Mouse (Mus musculus) thymus, adult 18-20 months (tissue): Measurements from ENCODE around the gene Catsperg1.
"Not testable (repeated sequence)": the region's sequence is repeated elsewhere in the genome, so short reads cannot be mapped to it uniquely, and the experiment has no call there.

ENCODE experiments used
- DNase-seq, 2 experiments: peaks; one replicate each; pipeline ENCODE4 v3.0.0; 2022; ENCODE audit warnings: mixed read lengths in 2 of 2

The Catsperg1 gene

DNA sequence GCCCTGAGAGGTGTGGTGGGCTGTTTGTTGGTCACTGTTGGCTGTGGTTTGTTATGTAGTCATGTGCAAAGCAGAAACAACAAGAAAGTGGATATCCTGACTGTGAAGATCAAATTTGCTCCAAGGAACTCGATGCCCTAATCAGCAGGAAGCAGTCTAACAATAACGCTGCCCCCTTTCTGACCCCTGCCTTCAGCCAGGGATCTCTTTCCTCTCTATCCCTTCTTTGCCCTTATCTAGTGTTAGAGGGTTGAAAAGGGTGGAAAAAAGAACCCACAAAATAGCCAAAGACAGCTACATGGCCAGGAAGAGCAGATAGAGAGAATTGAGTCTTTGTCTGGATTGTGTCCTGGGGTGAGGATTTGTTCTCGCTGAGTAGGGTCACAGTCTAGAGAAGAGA, 16.7 kb upstream of the Catsperg1 start:
- DNase-seq, result no peak

- no peak for DNase-seq
Measured at GRCm38 (mm10) chr7:29228202-29228601, 14.4 kb upstream of the Catsperg1 start.

DNA sequence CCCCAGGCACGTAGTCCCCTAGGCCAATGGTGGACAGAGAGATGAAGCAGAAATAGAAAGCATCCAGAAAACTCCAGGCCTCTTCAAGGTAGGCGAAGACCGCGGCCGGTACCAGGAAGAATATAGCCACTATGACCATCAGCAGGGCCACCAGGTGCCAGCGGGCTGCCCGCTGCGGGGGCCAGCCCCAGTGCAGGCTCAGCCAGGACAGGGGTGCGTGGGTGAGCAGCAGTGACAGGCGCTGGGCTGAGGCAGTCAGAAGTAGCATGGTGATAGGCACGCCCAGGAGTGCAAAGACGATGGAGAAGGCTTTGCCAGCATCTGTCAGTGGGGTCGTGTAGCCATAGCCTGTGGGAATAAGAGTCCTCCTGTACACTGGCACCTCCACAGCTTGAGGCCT, 11.7 kb upstream of the Catsperg1 start:
- no peak for DNase-seq

- DNase-seq, result no peak
Measured at GRCm38 (mm10) chr7:29224756-29225394, 11.0 kb upstream of the Catsperg1 start.

DNA sequence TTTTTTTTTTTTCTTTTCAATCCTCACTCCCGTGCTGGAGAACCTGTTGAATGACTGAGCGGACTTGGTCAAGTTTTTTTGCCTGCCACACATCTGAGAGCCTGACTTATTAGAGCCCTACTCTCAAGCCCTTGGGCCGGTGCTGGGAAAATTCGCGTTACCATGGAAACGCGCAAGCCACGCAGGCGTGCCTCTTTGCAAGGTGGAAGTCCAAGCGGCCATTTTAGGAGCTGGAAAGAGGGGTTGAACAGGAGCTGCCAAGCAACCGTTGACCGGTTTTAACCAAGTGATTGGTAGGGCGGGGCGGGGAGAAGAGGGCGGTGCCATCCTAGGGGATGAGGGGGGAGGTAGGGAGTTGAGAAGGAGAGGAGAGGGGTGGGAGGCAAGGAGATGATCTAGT, 1.0 kb upstream of the Catsperg1 start:
- no peak for DNase-seq

DNA sequence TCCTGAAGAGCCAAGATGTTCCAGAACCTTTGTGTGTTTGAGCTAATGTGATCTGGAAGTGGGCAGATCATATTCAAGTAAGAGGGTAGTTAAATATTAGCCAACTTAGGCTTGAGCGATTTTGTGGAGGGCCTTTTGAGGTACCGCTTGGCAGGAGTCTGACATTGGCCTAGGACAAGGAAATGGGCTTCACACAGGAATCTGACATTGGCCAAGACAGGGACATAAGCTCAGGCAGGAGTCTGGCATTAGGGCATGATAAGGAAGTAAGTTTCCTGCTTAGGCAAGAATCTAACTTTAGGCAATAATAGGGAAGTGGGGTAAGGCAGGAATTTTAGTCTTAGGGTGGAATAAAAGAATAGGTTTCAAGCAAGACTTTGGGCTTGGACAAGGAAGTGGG, 401 bp upstream of the Catsperg1 start:
- no peak for DNase-seq

DNA sequence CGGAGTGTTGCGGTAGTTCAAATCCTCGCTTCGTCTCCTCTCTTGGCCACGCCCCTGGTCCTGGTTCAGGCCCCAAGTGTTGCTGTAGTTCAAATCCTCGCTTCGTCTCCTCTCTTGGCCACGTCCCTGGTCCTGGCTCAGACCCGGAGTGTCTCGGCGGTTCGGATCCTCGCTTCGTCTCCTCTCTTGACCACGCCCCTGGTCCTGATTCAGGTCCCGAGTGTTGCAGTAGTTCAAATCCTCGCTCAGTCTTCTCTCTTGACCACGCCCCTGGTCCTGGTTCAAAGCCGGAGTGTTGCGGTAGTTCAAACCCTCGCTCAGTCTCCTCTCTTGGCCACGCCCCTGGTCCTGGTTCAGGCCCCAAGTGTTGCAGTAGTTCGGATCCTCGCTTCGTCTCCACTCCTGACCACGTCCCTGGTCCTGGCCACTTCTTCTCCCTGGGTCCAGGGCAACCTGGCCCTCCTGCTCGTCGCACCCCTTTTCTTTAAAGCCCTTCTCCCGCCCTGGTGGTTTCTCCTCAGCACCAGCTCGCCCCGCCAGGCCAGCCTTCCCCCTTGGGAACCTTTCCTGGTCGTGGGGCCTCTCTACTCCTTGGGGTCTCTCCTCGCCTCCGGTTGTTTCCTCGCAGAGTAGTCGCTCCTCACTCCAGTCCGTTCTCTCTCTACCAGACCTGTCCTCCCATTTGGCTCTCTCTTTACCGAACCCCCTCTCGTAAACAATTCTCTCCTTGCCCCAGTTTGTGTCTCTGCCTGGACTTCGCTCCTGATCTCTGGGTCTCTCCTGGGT, 867 bp downstream of the Catsperg1 start:
- DNase-seq, result not testable (repeated sequence)

DNA sequence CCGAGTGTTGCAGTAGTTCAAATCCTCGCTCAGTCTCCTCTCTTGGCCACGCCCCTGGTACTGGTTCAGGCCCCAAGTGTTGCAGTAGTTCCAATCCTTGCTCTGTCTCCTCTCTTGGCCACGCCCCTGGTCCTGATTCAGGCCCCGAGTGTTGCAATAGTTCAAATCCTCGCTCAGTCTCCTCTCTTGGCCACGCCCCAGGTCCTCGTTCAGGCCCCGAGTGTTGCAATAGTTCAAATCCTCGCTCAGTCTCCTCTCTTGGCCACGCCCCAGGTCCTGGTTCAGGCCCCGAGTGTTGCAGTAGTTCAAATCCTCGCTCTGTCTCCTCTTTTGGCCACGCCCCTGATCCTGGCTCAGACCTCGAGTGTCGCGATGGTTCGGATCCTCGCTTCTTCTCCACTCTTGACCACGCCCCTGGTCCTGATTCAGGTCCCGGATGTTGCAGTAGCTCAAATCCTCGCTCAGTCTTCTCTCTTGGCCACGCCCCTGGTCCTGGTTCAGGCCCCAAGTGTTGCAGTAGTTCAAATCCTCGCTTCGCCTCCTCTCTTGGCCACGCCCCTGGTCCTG, 1.6 kb downstream of the Catsperg1 start:
- DNase-seq, result no peak

DNA sequence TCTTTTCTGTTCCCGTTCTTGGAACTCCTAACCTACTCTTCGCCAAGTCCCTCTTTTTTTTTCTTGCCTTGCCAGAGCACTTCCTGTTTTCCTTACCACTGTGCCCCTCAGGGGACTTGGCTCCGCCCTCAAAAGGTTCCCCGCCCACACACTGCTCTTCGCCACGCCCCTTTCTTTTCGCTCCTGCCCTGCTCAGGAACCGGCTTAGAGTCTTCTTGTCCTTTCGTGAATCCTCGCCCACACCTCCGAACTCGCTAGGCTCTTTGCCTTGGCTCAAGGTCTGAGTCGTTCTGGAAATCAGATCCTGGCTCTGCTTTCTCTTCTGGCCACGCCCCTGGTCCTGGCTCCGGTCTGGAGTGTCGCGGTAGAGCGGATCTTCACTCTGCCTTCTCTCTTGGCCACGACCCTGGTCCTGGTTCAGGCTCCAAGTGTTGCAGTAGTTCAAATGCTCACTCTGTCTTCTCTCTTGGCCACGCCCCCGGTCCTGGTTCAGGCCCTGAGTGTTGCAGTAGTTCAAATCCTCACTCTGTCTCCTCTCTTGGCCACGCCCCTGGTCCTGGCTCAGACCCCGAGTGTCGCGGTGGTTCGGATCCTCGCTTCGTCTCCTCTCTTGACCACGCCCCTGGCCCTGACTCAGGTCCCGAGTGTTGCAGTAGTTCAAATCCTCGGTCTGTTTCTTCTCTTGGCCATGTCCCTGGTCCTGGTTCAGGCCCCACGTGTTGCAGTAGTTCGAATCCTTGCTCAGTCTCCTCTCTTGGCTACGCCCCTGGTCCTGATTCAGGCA, 2.2 kb downstream of the Catsperg1 start:
- peak; percentile 72 to 84 for DNase-seq

GRCm38 (mm10) chr7:29211013-29211412, 2.8 kb downstream of the Catsperg1 start:
- DNase-seq, result not testable (repeated sequence)

- no peak for DNase-seq
Measured at GRCm38 (mm10) chr7:29202577-29202976, 11.3 kb downstream of the Catsperg1 start.

DNA sequence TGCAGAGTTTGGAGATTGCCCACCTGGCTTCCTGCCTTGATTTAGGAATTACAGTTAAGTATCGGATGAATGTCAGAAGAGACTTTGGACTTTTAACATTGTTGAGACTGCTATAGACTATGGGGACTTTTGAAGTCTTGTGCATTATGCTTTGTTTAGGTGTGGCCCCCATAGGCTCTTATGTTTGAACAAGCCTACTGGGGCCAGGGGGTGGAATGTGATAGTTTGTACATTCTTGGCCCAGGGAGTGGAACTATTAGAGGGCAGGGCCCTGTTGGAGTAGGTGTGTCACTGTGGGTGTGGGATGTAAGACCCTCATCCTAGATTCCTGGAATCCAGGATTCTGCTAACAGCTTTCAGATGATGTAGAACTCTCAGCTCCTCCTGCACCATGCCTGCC, 19.6 kb downstream of the Catsperg1 start:
- not testable (repeated sequence) for DNase-seq

DNA sequence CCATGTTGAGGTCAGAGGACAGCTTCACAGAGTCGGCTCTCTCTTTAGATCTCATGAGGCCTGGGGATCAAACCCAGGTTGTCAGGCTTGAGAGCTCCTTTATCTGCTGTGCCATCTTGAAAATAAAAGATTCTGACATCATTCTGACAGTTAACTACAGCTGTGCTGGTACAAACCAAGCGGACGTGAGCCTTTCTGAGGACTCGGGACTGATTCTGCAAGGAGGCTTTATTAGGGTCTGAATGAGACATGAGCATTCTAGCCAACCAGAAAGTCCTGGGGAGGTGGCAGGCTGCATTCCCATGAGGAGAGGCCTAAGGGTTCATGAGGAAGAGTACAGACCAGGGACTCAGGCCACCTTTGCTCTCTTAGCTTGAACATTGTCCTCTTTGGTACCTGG, 32.5 kb downstream of the Catsperg1 start:
- not testable (repeated sequence) for DNase-seq

DNA sequence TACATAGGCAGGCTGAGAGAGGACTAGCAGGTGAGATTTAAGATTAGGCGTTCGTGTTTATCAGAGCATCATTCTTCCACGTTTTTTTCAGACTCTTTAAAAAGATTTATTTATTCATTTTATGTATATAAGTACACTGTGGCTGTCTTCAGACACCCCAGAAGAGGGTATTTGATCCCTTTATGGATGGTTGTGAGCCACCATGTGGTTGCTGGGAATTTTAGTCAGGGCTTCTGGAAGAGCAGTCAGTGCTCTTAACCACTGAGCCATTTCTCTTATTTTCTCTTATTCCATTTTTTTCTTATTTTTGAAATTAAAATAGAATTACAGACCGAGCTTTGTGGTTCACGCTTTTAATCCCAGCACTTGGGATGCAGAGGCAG, 33.0 kb downstream of the Catsperg1 start:
- DNase-seq, result no peak

- DNase-seq, result peak; percentile 95 to 96
Measured at GRCm38 (mm10) chr7:29180077-29180853, 33.6 kb downstream of the Catsperg1 start, which contains the start of gene Psmd8. TSS of gene Psmd8 (minus strand) at chr7:29180701.

DNA sequence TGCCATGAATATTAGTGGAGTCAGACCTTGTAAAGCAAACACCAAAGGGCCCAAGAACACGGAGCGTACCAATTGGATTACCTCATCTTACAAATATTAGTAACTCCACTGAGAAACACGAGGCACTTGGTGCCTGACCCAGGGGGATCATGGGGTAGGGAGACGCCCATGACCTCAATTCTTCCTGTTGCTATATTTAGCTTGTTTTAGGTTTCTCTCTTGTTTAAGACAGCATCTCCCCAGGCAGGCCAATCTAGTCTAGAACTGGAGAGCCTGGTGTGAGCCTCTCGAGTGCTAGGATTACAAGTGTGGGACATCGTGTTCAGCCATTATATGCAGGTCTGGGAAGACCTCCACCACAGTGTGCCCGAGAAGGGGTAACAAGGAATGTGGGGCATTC, 34.5 kb downstream of the Catsperg1 start:
- DNase-seq, result no peak

- no peak for DNase-seq
Measured at GRCm38 (mm10) chr7:29178106-29178505, 35.7 kb downstream of the Catsperg1 start.

- DNase-seq, result no peak
Measured at GRCm38 (mm10) chr7:29172390-29173016, 41.3 kb downstream of the Catsperg1 start.

GRCm38 (mm10) chr7:29171562-29172097, 42.2 kb downstream of the Catsperg1 start:
- DNase-seq, result no peak

DNA sequence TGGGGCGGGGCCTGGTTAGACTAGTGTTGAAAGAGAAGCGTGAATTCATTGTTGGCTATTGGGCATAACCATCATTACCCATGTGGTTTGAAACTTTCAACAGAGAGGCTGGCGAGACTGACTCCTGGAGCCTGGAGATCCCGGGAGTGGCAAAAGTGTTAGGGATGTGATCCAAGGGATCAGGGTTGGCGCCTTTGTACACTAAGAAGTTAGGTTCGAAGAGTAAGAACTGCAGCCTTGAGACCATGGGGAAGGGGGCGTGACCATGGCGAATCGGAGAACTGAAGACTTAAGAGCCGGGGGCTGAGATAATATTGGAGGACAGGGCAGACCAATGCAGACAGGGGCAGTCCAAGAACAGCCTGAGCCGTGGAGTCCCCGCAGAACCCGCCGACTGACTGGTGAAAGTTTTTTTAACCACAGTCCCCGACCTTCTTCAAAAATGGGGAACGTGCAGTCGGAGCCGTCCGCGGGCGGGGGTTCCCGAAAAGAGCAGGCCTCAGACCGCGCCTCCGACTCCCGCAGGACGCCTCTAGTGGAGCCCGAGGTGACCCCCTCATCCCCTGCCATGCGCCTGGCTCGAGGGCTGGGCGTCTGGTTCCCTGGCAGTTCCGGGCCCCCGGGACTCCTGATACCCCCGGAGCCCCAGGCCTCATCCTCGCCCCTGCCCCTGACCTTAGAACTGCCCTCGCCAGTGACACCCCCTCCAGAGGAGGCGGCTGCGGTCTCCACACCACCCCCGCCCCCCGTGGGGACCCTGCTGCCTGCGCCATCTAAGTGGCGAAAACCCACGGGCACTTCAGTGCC, 42.9 kb downstream of the Catsperg1 start:
- DNase-seq, result no peak
